Mouse (Mus musculus) bone marrow, adult 2 months (tissue): ENCODE measurements around the gene Slc39a3. TPM values are rescaled to one million over a fixed set of nuclear protein-coding genes. Genes with fewer than 3 reads are reported as not detected.
"Not testable (repeated sequence)": the region's sequence is repeated elsewhere in the genome, so short reads cannot be mapped to it uniquely, and the experiment has no call there.

ENCODE experiments used
- H3K27ac ChIP-seq: fragments of 200-500 bp; 2 replicates; pipeline ENCODE4 v1.5.1; 2012; ENCODE audit warnings: low read depth, mild to moderate bottlenecking, control low read depth, inconsistent platforms, low read length; ENCODE audit not compliant: control insufficient read depth, poor library complexity, insufficient read depth
- H3K4me1 ChIP-seq: fragments of 200-500 bp; 2 replicates; pipeline ENCODE4 v1.6.1; 2011; ENCODE audit warnings: low read length; ENCODE audit not compliant: control insufficient read depth, insufficient read depth
- H3K4me3 ChIP-seq: fragments of 200-500 bp; replicated peaks from 2 replicates; pipeline ENCODE3; 2011; ENCODE audit warnings: mild to moderate bottlenecking, low read depth, low read length, control low read depth; ENCODE audit not compliant: control insufficient read depth
- CTCF ChIP-seq: fragments of 200-500 bp; IDR thresholded peaks from 2 replicates; pipeline ENCODE4 v1.5.1; 2011; ENCODE audit warnings: low read length, control low read depth; ENCODE audit not compliant: control insufficient read depth, insufficient read depth
- POLR2A ChIP-seq: fragments of 200-500 bp; IDR thresholded peaks from 2 replicates; pipeline ENCODE4 v1.6.1; 2011; ENCODE audit warnings: low read depth, mild to moderate bottlenecking, control low read depth, low read length, borderline replicate concordance; ENCODE audit not compliant: control insufficient read depth
- WGBS: fragments of 180-500 bp; shearing (Covaris S2); methylation state at CpG from one replicate; pipeline ENCODE4 v1.1.7; 2018; 5-methylcytosine and 5-hydroxymethylcytosine counted together
- polyA plus RNA-seq: library from polyadenylated mRNA; stranded (reverse); fragments of >200 nt; gene quantifications from 2 replicates; pipeline ENCODE4 v1.2.4, GENCODE M21; 2011; ENCODE audit warnings: low replicate concordance; ENCODE audit not compliant: missing spikeins, insufficient read depth, insufficient read length

The Slc39a3 gene
- polyA plus RNA-seq, 1 experiment, result 3.9 TPM

- WGBS, result 88% methylated on average over 6 of the region's 6 CpGs
- no peak for TF ChIP-seq POLR2A
- TF ChIP-seq CTCF, result no peak
- Histone ChIP-seq H3K27ac (no peak overlapping the region), H3K4me1 (peaks cover 1% of the 10 kb centered on the region; the same call in 1 of the 2 replicates), H3K4me3 (no peak overlapping the region)
These were observed 17.9 kb upstream of the Slc39a3 start for GRCm38 (mm10) chr10:81055169-81055568.

GRCm38 (mm10) chr10:81052577-81052976 is 15.4 kb upstream of the Slc39a3 start:
- no peaks in the 10 kb centered on the region; the same call in 1 of the 2 replicates for H3K4me1 ChIP-seq
- no peak for TF ChIP-seq POLR2A
- TF ChIP-seq CTCF, result no peak
- WGBS, result 83% methylated on average over 5 of the region's 5 CpGs
- H3K4me3 ChIP-seq, result no peak overlapping the region
- H3K27ac ChIP-seq, result no peak overlapping the region

- no peaks in the 10 kb centered on the region; the same call in 1 of the 2 replicates for H3K4me1 ChIP-seq
- WGBS, result 65% methylated on average over 6 of the region's 6 CpGs
- TF ChIP-seq POLR2A, result no peak
- TF ChIP-seq CTCF, result no peak
These were observed 13.9 kb upstream of the Slc39a3 start for GRCm38 (mm10) chr10:81051133-81051532.

GRCm38 (mm10) chr10:81050645-81051044 is 13.4 kb upstream of the Slc39a3 start:
- no peak overlapping the region for H3K27ac ChIP-seq
- no peaks in the 10 kb centered on the region; the same call in 1 of the 2 replicates for H3K4me1 ChIP-seq
- H3K4me3 ChIP-seq, result no peak overlapping the region
- WGBS, result 79% methylated on average over 4 of the region's 4 CpGs
- no peak for TF ChIP-seq POLR2A
- TF ChIP-seq CTCF, result peak; percentile 41; the same call in 1 of the 2 replicates

More at GRCm38 (mm10) chr10:81051133-81051532, 13.9 kb upstream of the Slc39a3 start:
- no peak overlapping the region for H3K27ac ChIP-seq
- H3K4me3 ChIP-seq, result no peak overlapping the region

GRCm38 (mm10) chr10:81045246-81045645 is 8.0 kb upstream of the Slc39a3 start:
- not testable (repeated sequence) for H3K4me1 ChIP-seq, H3K27ac ChIP-seq, H3K4me3 ChIP-seq
- 87% methylated on average over 14 of the region's 14 CpGs for WGBS

GRCm38 (mm10) chr10:81041458-81042175 is 4.4 kb upstream of the Slc39a3 start:
- H3K27ac ChIP-seq, result no peak overlapping the region
- H3K4me3 ChIP-seq, result no peak overlapping the region
- H3K4me1 ChIP-seq, result no peaks in the 10 kb centered on the region; the same call in 1 of the 2 replicates
- 25% methylated on average over 13 of the region's 13 CpGs for WGBS
- TF ChIP-seq POLR2A (no peak), CTCF (peak; percentile 84)

- 71% methylated on average over 7 of the region's 7 CpGs for WGBS
- no peak overlapping the region for H3K4me3 ChIP-seq
- no peaks in the 10 kb centered on the region; the same call in 1 of the 2 replicates for H3K4me1 ChIP-seq
- TF ChIP-seq POLR2A (no peak), CTCF (no peak)
- no peak overlapping the region for H3K27ac ChIP-seq
These were observed 975 bp downstream of the Slc39a3 start for GRCm38 (mm10) chr10:81036251-81036650.

GRCm38 (mm10) chr10:81033586-81033985 is 3.6 kb downstream of the Slc39a3 start:
- no peak overlapping the region for H3K27ac ChIP-seq
- 88% methylated on average over 10 of the region's 10 CpGs for WGBS
- no peak overlapping the region for H3K4me3 ChIP-seq
- no peaks in the 10 kb centered on the region; the same call in 1 of the 2 replicates for H3K4me1 ChIP-seq
- TF ChIP-seq POLR2A (no peak), CTCF (no peak)

- H3K27ac ChIP-seq, result no peak overlapping the region
- WGBS, result 69% methylated on average over 10 of the region's 10 CpGs
- H3K4me1 ChIP-seq, result no peaks in the 10 kb centered on the region
- TF ChIP-seq POLR2A (no peak), CTCF (no peak)
- no peak overlapping the region for H3K4me3 ChIP-seq
These were observed 8.2 kb downstream of the Slc39a3 start for GRCm38 (mm10) chr10:81029031-81029430.
